Mouse (Mus musculus): Measurements from ENCODE around the gene Tcerg1l.

The Tcerg1l gene

GRCm38 (mm10) chr7:138397485-138398181 is at the start of gene Tcerg1l:
Gene Tcerg1l (minus strand): TSS chr7:138397730.
- DNase-seq, result no peak

DNA sequence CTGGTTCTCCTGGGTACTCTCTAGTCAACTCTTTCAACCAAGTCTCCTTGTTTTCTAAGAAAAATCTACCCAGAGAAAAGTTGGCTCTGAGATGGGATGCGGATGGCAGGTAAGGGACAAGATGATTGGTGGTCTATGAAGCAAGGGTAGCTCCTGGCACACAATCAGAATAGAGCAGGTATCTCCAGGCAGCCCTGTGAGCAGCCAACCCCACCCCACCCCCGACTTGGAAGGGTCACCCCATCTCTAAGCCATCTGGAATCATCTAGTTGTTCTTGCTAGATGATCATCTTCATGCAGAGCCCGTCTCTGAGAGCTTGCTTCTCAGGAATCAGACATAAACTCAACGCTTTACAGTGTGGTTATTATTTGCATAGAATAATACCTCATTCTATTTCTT is 44.6 kb upstream of the Tcerg1l start:
- no peak for DNase-seq

DNA sequence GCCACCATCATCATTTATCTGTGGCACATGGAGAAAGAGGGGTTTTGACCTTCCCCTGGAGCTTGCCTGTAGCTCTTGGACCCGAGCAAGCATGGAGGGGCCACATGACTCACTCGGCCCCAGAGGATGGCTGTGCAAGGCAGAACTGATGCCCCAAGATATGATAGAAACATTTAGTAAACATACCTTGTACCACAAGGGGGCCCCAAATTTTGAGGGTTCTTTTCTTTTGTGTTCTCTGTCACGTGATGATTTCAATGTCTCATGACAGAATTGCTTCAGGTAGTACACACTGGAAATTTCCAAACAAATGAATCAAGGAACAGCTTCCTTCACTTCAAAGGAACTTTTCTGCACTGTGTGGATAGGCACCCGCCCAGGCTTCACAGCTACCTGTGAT is 35.0 kb upstream of the Tcerg1l start:
- DNase-seq, result peak; percentile 37

- no peak for DNase-seq
Observed at GRCm38 (mm10) chr7:138431456-138431855, 33.9 kb upstream of the Tcerg1l start.

DNA sequence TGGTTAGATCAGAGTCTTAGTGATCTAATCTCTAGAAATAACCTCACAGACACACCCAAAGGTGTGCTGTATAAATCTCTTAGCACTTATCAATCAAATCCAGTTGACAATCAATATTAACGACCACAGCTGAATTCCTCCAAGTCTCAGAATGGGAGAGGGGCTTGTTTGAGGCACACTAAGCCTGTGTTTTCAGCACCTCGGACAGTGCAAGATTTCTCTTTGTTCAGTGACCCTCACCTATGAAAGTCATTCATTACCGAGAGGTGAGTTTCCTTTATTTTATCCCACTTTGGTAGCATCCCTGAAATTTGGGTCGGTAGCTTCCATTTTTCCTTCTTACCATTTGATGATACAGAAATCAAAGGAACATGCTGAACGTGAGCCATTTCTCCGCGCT is 32.4 kb upstream of the Tcerg1l start:
- no peak for DNase-seq

- DNase-seq, result peak; percentile 61
Observed at GRCm38 (mm10) chr7:138428826-138429225, 31.3 kb upstream of the Tcerg1l start.

DNA sequence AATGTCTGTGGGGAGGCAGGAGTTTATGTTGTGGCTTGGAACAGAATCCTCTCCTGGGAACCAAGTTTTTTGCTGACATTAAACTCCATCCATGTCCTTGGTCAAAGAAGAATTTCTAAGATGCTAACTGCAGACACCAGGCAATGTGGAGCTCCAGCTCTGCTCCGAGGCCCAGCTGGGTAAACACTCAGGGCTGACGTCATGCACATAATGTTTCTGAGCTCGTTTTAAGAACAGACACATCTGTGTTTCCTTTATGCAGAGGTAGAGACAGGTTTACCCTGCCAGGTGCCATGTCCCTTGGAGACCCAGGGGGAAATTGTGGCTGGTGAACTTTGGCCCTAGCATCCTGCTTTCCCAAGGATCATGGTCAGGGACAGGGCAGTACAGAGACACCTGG is 29.9 kb upstream of the Tcerg1l start:
- DNase-seq, result no peak

DNA sequence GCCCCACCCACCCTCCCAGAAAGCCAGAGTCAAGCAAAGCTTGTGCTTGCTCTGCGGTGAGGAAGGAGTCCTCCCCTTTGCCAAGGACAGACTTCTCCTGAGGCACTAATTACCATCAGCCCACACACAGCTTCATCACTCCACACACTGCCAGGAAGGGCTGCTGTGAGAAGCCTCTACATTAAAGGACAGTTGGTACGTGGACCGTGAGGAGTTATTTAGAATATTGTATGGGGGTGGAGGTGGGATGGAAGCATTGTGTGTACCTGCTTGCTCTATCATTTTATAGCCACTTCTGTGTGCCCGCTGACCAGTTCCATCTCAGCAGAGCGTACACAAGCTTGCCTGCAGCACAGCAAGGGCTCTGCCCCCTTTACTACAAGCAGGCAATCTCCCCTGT is 16.0 kb upstream of the Tcerg1l start:
- DNase-seq, result no peak

- no peak for DNase-seq
Observed at GRCm38 (mm10) chr7:138401641-138402040, 4.1 kb upstream of the Tcerg1l start.

DNA sequence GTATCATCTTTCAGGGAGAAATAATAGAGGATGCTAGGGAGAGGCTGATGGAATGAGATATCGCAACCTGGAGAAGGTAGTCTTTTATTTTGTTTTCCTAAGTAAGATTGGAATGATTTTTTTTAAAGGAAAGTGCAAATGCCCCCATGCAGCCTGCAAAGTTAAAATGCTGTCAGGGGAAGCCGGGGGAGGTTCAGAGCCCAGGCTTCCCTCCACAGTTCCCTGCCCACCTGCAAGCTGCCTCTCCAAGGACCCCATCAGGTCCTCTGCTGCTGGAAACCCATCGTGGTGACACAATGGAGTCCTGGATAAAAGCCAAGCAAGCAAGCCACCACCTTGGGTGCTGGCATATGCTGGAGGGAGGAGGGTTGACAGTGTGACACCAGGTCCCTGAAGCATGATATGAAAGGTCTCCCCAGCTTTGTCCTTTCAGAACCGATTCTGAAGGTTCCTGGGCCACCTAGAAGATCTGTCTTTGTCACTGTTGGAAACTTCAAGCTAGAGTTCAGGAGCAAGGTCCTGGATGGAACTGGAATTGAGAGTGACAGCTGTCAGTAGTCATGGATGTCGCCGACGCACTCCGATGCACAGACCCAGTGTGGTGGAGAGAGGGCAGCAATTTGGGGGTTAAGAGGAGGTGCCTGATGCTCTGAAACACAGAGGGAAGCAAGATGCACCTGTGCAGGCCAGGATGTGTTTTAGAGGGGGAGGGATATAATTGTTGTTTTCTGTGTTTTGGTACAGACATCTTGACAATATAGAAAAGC is 3.2 kb upstream of the Tcerg1l start:
- DNase-seq, result no peak

DNA sequence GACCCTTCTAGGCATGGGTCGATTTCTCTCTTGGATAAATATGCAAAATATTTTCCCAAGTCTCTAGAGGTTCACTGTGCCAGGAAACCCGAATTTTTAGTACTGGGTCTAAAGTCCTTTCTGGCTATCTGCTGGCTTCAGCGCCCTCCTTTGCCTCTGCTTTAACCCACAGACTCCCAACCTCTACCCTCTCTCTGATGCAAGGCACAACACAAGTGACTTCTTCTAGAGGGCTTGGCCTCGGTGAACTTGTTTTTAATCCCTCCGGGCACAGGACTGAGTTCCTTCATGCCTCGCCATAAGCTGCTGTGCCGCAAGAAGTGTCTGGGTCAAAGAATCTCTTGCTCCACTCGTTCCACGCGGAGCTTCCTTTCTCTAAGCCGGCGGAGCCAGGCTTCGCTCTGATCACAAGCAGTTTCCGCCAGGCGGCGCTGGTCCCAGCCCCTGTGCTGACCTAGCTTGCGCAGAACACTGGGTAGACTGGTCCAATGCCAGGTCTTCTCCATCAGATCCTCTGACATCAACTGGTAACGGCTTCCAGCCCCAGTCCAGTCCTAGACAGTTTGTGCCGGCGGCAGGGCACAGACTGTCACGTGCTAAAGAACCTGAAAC is 758 bp upstream of the Tcerg1l start:
- peak; percentile 32 for DNase-seq

DNA sequence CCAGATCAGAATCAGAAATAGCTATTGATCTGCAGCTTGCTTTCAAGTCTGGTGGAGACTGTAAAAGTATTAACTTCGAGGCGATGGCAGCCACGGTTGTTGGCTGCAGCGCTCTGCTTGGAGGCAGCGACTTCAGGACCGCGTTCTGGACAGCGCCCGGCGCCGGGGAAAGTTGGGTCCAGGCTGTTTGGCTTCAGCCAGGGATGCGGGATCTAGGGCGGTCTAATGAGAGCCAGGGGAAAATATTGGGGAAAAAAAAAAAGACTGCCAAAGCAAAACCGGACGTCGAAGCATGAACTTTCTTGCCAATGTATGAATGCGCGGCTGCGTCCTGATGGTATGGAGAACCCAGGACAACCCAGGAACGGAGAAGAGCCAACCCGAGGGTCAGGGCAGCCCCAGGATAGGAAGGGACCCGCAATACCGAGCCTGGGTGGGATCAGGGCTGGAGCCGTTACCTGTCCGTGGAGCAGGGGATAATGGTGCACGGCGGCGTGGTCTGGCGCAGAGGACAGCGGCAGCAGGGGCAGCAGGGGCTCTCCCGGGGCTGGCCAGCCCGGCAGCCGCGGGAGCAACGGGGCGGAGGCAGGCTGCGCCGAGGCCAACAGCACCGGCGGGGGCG is 556 bp downstream of the Tcerg1l start:
- peak; percentile 28 for DNase-seq

- DNase-seq, result no peak
Observed at GRCm38 (mm10) chr7:138396109-138396862, 1.2 kb downstream of the Tcerg1l start.

DNA sequence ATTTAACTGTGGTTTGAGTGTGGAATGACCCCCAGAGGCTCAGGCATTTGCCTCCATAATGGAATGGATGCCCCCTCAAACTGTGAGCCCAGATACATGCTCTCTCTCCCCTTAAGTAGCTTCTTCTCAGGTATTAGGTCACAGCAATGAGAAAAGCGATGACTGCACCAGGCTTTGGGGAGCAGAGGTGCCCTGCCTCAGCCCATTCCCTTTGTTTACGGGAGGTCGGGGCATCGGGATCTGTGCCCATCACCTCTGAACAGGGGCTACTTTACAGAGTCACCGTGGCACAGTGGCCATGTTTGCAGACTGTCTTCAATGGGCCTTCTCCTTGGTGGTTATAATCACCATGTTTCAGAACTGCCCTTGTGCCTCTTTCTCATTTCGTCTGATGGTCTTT is 7.6 kb downstream of the Tcerg1l start:
- no peak for DNase-seq

GRCm38 (mm10) chr7:138389071-138389470 is 8.5 kb downstream of the Tcerg1l start:
- DNase-seq, result no peak

DNA sequence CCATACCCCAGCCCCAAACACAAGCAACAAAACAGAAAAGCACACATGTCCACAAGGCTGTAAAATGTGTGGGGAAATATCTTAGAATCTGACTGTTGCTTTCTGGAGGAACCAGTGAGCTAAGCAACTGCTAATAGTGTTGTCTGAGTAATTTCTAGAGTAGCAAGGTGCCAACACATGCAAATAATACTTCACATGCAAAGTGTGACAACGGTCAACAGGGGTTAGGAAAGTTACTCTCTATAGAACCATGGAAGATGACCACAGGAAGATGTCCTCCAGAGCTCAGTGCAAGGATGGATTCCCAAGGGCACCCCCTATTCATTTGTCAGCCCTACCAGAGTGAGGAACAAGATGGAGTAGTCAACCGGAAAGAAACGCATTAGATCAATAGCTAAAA is 18.3 kb downstream of the Tcerg1l start:
- DNase-seq, result no peak

DNA sequence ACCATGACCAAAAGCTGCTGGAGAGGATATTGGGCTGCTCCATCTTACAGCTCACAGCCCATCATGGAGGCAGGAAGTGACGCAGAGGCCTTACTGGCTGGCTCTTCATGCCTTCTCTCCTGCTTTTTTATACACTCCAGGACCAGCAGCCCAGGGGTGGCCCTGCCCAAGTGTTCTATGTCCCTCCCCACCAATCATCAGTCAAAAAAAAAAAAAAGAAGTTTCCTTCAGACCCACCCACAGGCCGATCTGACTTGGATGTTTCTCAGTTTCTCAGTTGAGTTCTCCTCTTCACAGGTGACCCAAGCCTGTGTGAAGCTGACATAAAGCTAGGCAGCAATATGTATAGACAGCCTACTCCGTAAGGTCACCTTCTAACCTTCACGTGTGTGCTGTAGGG is 19.0 kb downstream of the Tcerg1l start:
- DNase-seq, result no peak

DNA sequence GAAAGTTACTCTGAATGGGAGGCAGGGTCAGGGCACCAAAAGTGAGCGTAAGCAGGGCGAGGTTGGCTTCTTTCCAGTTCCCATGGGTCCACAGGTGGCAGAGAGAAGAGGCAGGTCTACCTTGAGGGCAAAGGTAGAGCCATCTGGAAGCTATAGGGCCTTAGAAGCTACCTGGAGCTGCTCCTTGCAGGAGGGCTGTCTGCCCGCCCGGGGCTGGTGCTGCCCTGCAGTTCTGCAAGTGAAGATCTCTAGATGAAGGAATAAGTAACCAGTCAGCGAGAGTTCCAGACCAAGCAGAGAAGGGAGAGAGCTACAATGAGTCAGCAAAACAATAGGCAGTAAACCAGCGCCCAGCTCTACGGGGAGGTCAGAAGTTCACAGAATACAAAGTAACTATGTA is 22.0 kb downstream of the Tcerg1l start:
- DNase-seq, result peak; percentile 46

GRCm38 (mm10) chr7:138374376-138374775 is 23.2 kb downstream of the Tcerg1l start:
- peak; percentile 10 for DNase-seq

DNA sequence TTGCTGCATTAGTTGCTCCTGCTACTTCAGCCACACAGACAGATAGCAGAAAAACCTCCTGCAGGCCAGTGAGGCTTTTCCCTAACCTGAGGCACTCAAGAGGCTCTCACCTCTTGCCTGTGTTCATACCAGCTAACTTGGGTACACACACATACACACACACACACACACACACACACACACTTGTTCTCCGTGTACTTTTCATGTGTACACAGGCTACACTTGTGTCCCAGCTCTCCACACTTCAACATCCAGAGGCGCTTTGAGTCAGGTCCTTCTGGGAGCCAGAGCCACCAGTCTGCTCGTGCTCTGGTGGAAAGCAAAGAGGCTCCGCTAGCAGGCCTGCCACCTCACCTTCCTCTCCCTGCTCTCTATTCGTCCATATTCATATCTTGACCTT is 24.0 kb downstream of the Tcerg1l start:
- no peak for DNase-seq

DNA sequence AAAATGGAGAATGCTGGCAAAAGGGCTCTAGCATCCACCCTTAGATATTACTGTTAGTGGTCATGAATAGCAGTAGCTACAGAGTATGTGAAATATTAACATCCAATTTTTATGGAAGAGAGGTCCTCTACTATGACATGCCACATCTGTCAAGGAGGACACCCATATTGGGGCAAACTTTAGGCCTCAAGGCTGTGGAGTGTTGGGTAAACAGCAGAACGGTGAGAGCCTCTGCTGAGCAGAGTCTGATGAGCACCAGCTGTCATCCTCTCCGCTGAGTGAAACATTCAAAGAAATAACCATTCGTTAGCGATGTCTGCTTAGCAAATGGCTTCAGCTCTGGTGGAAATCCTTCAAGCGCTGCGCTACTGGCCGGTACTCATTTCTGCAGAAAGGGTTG is 30.0 kb downstream of the Tcerg1l start:
- DNase-seq, result no peak

DNA sequence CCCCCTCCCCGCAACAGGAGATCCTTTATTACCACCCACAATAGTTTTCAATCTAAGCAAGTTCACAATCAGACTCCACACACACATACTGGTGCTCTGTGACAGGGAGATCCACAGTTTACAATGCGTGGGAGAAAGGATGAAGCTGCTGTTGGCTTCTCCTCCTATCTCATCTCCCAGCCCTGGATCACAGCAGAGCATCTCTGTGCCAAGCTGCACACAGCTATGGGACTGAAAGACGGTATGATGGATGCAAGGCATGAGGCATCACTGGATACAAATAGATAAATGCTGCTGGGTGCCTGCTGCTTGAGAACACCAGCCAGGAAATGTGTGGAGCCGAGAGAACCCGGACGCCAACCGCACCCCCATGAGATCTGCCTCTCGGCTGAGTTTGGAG is 32.0 kb downstream of the Tcerg1l start:
- DNase-seq, result no peak

DNA sequence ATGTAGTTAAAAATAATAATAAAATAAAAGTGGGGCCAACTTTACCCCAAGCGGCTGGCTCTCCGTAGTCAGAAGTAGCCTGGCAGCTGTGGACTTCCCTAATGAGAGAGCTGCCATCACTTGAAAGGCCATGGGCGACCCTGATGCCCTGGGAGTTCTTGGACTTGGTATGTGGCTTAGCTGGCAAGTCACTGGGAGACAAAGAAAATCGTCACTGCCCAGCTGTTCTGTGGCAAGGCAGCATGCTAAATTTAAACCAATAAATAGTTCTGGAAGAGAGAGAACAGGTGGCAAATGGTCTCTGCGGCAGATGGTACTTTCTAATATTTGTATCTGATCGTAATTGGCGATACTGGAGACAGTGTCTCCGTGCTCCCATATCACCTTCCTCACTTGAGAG is 40.1 kb downstream of the Tcerg1l start:
- DNase-seq, result no peak
